Mouse (Mus musculus) frontal cortex, adult 2 months (tissue): ENCODE data around the gene Bag5. TPM values are rescaled to one million over a fixed set of nuclear protein-coding genes. Genes with fewer than 3 reads are reported as not detected.
"Not testable (repeated sequence)": the region's sequence is repeated elsewhere in the genome, so short reads cannot be mapped to it uniquely, and the experiment has no call there.

Experiments used
- DNase-seq, 2 experiments: peaks; one replicate each; pipeline ENCODE4 v3.0.0; 2022; ENCODE audit warnings: low spot score in 1 of 2; ENCODE audit errors: extremely low spot score in 1 of 2
- polyA plus RNA-seq: library from polyadenylated mRNA; depleted of rRNA; stranded (reverse); fragments of >200 nt; gene quantifications from 2 replicates; pipeline ENCODE4 v1.2.3, GENCODE M21; 2012; rRNA removed

The Bag5 gene
- polyA plus RNA-seq, 1 experiment = 54.7 TPM

- not testable (repeated sequence) for DNase-seq
Observed at GRCm38 (mm10) chr12:111661554-111661953, 51.5 kb downstream of the Bag5 start.

DNA sequence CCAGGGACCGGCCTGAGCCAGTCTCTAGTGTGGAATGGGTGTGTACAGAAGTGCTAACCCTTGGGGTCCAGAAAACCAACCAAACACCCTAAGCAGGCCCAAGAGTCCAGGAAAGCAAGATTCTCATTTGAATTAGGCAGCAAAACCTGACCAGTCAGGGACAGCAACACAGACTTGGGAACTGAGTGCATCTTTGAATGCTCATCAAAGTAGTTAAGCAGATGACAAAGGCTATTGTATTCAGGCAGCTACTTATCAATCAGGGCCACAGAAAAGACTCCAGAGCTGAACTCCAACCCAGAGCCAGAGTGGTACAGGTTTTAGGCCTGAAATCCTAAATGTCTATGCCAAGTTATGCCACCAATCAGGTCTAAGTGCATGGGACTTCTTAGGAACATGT lies 52.4 kb downstream of the Bag5 start:
- no peak for DNase-seq

Other genes starting within 250 kb of the Bag5 start
- 6.4 and 7.4 TPM in 2 replicates for gene Gm266, start 227.4 kb downstream of the Bag5 start, polyA plus RNA-seq
- 150 and 178 TPM in 2 replicates for gene Eif5, start 175.2 kb downstream of the Bag5 start, polyA plus RNA-seq
- gene Mark3, start 138.7 kb downstream of the Bag5 start, polyA plus RNA-seq = 78.7 and 81.9 TPM in 2 replicates
- gene Ckb, start 40.9 kb downstream of the Bag5 start, polyA plus RNA-seq = 3,871 and 4,147 TPM in 2 replicates
- 21.0 and 21.9 TPM in 2 replicates for gene Trmt61a, start 35.2 kb downstream of the Bag5 start, polyA plus RNA-seq
- 50.6 and 53.8 TPM in 2 replicates for gene Apopt1, start within 50 bp of the Bag5 start, polyA plus RNA-seq
- gene Klc1, start 45.6 kb upstream of the Bag5 start, polyA plus RNA-seq = 916 and 954 TPM in 2 replicates
- gene Xrcc3, start 100.6 kb upstream of the Bag5 start, polyA plus RNA-seq = 18.7 and 19.9 TPM in 2 replicates
- gene Zfyve21, start 100.9 kb upstream of the Bag5 start, polyA plus RNA-seq = 42.4 and 43.3 TPM in 2 replicates
- gene Ppp1r13b, start 194.9 kb upstream of the Bag5 start, polyA plus RNA-seq = 37.6 and 37.9 TPM in 2 replicates